19 mouse cellular contexts compared by ENCODE assay signal in genomic region chr2:58457488-58457865, GRCm38 (mm10). TPM values are rescaled to one million over a fixed set of nuclear protein-coding genes. Genes with fewer than 3 reads are reported as not detected.
DNase-seq lines count a peak whose midpoint lies in the region; ATAC-seq and TF ChIP-seq lines count a peak whose summit lies in the region.
"Had no signal": no experiment of that assay in that cellular context is flagged by ENCODE, and none has a peak within 500 bp of the region (broad histone marks: within the 10 kb centered on the region; RNA-seq: fewer than 3 reads in every experiment).

No protein-coding gene starts in this region.

- no peak for ATAC-seq in kidney, embryonic 14.5 days (ENCODE audit: low FRiP score, low TSS enrichment)
- ATAC-seq in midbrain, embryonic 11.5 days (ENCODE audit: low FRiP score): no peak
- no peak for ATAC-seq in midbrain, embryonic 16.5 days
- ATAC-seq: inflammation-experienced regulatory T-cells, adult 6 months had no signal

- H3K27ac ChIP-seq in kidney, adult 2 months (ENCODE audit: insufficient read depth, low read depth, low read length): no peak overlapping the region
- H3K27ac ChIP-seq in kidney, embryonic 14.5 days (ENCODE audit: low read depth, low read length): no peak overlapping the region
- H3K27ac ChIP-seq in midbrain, embryonic 11.5 days (ENCODE audit: low read depth, low read length): no peak overlapping the region
- no peak overlapping the region for H3K27ac ChIP-seq in midbrain, embryonic 16.5 days (ENCODE audit: low read length)
- H3K27ac ChIP-seq: embryonic facial prominence, embryonic 10.5 days; heart, embryonic 13.5 days; liver, embryonic 13.5 days; midbrain, embryonic 12.5 days; neural tube, embryonic 12.5 days had no signal

- peak; percentile 23; the same call in 1 of the 2 replicates for TF ChIP-seq CTCF in kidney, adult 2 months (conservative IDR thresholded peaks at IDR 0.05; ENCODE audit: insufficient read depth, insufficient read length, low read depth, low read length)

- H3K36me3 ChIP-seq in kidney, adult 2 months (ENCODE audit: control insufficient read depth, insufficient read depth, low read length): peaks cover 5% of the 10 kb centered on the region
- H3K36me3 ChIP-seq in kidney, embryonic 14.5 days (ENCODE audit: control insufficient read depth, insufficient read depth, low read length): peaks cover 26% of the 10 kb centered on the region; the same call in 1 of the 2 replicates
- H3K36me3 ChIP-seq in midbrain, embryonic 11.5 days (ENCODE audit: control insufficient read depth, insufficient read depth, low read length): peaks cover 3% of the 10 kb centered on the region; the same call in 1 of the 2 replicates
- peaks cover 19% of the 10 kb centered on the region for H3K36me3 ChIP-seq in midbrain, embryonic 16.5 days (ENCODE audit: control insufficient read depth, insufficient read depth, low read length)

- DNase-seq in kidney, adult 2 months: no peak
- peak; percentile 61 for DNase-seq in midbrain, embryonic 11.5 days (ENCODE audit: low spot score, missing footprints)
- DNase-seq in R1 (ENCODE audit: low read depth, low spot score): peak; percentile 44
- no peak for DNase-seq in neural tube, embryonic 10.5 days (ENCODE audit: extremely low spot score, low spot score)
- no peak for DNase-seq in cerebellum, adult 8-10 months
- DNase-seq: adrenal gland, postnatal 10 days; cerebellum, postnatal 14 days; gastrocnemius, postnatal 25 days; kidney, postnatal 14 days; liver, embryonic 13.5 days; lung, postnatal 4 days had no signal

- H3K9ac ChIP-seq in kidney, embryonic 14.5 days (ENCODE audit: low read depth, low read length): no peak overlapping the region
- no peak overlapping the region for H3K9ac ChIP-seq in midbrain, embryonic 11.5 days (ENCODE audit: low read length)
- no peak overlapping the region for H3K9ac ChIP-seq in midbrain, embryonic 16.5 days (ENCODE audit: low read depth, low read length)
- H3K9ac ChIP-seq: heart, embryonic 13.5 days; liver, embryonic 13.5 days; midbrain, embryonic 12.5 days; neural tube, embryonic 12.5 days had no signal

- WGBS in kidney, adult 2 months: 94% methylated on average over 5 of the region's 5 CpGs
- 97% methylated on average over 5 of the region's 5 CpGs for WGBS in kidney, embryonic 14.5 days
- WGBS in midbrain, embryonic 11.5 days: 95% methylated on average over 5 of the region's 5 CpGs
- 99% methylated on average over 5 of the region's 5 CpGs for WGBS in midbrain, embryonic 16.5 days

- H3K4me2 ChIP-seq in kidney, embryonic 14.5 days (replicated peaks; ENCODE audit: low read depth, low read length): no peak overlapping the region
- H3K4me2 ChIP-seq in midbrain, embryonic 11.5 days: no peak overlapping the region
- no peak overlapping the region for H3K4me2 ChIP-seq in midbrain, embryonic 16.5 days (ENCODE audit: low read length)
- H3K4me2 ChIP-seq: heart, embryonic 13.5 days; liver, embryonic 13.5 days; midbrain, embryonic 12.5 days; neural tube, embryonic 12.5 days had no signal

- no peaks in the 10 kb centered on the region for H3K9me3 ChIP-seq in kidney, embryonic 14.5 days (ENCODE audit: control insufficient read depth, low read length)
- no peaks in the 10 kb centered on the region for H3K9me3 ChIP-seq in midbrain, embryonic 11.5 days (ENCODE audit: control insufficient read depth, low read length)
- H3K9me3 ChIP-seq in midbrain, embryonic 16.5 days (replicated peaks; ENCODE audit: control insufficient read depth, low read length, poor library complexity, severe bottlenecking): no peaks in the 10 kb centered on the region
- H3K9me3 ChIP-seq: embryonic facial prominence, embryonic 10.5 days; heart, embryonic 13.5 days; liver, embryonic 13.5 days; midbrain, embryonic 12.5 days; neural tube, embryonic 12.5 days had no signal

- H3K4me1 ChIP-seq in kidney, adult 2 months (ENCODE audit: control insufficient read depth, insufficient read depth, low read length): no peaks in the 10 kb centered on the region
- H3K4me1 ChIP-seq in kidney, embryonic 14.5 days (ENCODE audit: control insufficient read depth, insufficient read depth, low read length): no peaks in the 10 kb centered on the region
- H3K4me1 ChIP-seq in midbrain, embryonic 11.5 days (ENCODE audit: control insufficient read depth, insufficient read depth, low read length): no peaks in the 10 kb centered on the region
- no peaks in the 10 kb centered on the region for H3K4me1 ChIP-seq in midbrain, embryonic 16.5 days (ENCODE audit: control insufficient read depth, insufficient read depth, low read length)
- H3K4me1 ChIP-seq: embryonic facial prominence, embryonic 10.5 days; heart, embryonic 13.5 days; liver, embryonic 13.5 days; midbrain, embryonic 12.5 days; neural tube, embryonic 12.5 days had no signal

- H3K27me3 ChIP-seq in kidney, adult 2 months (replicated peaks; ENCODE audit: control insufficient read depth, insufficient read depth, low read length): no peaks in the 10 kb centered on the region
- no peaks in the 10 kb centered on the region for H3K27me3 ChIP-seq in kidney, embryonic 14.5 days (ENCODE audit: control insufficient read depth, insufficient read depth, low read length)
- no peaks in the 10 kb centered on the region for H3K27me3 ChIP-seq in midbrain, embryonic 11.5 days (ENCODE audit: control insufficient read depth, insufficient read depth, low read length)
- H3K27me3 ChIP-seq in midbrain, embryonic 16.5 days (ENCODE audit: control insufficient read depth, insufficient read depth, low read depth, low read length): no peaks in the 10 kb centered on the region
- H3K27me3 ChIP-seq: heart, embryonic 13.5 days; liver, embryonic 13.5 days; midbrain, embryonic 12.5 days; neural tube, embryonic 12.5 days had no signal

- TF ChIP-seq POLR2A in kidney, adult 2 months (IDR thresholded peaks at IDR 0.05; ENCODE audit: low read depth, low read length): no peak

- no peak overlapping the region for H3K4me3 ChIP-seq in kidney, adult 2 months (ENCODE audit: insufficient read depth, low read depth, low read length)
- H3K4me3 ChIP-seq in kidney, embryonic 14.5 days (ENCODE audit: low read length): no peak overlapping the region
- H3K4me3 ChIP-seq in midbrain, embryonic 11.5 days (ENCODE audit: low read depth, low read length): no peak overlapping the region
- H3K4me3 ChIP-seq in midbrain, embryonic 16.5 days (ENCODE audit: low read depth, low read length): no peak overlapping the region
- H3K4me3 ChIP-seq: embryonic facial prominence, embryonic 10.5 days; heart, embryonic 13.5 days; liver, embryonic 13.5 days; midbrain, embryonic 12.5 days; neural tube, embryonic 12.5 days had no signal

RNA-seq across cellular contexts. Expression of gene Gm17409, which starts 12.4 kb away (rescaled TPM):
- not detected in 2 replicates for polyA plus RNA-seq in kidney, adult 2 months (2012; rRNA removed)
- polyA plus RNA-seq in kidney, embryonic 14.5 days (2014; fragmentation: Nextera tagmentation; extraction: Ambion mirVana): 0.20 TPM in 1 of 2 replicates, not detected in the other
- polyA plus RNA-seq in midbrain, embryonic 11.5 days (2014; fragmentation: Nextera tagmentation; extraction: Ambion mirVana): not detected in 2 replicates
- polyA plus RNA-seq in midbrain, embryonic 16.5 days (2015; fragmentation: Nextera tagmentation; extraction: Ambion mirVana): not detected in 2 replicates
- polyA plus RNA-seq: embryonic facial prominence, embryonic 10.5 days; inflammation-experienced regulatory T-cells, adult 6 months; liver, embryonic 13.5 days; midbrain, embryonic 12.5 days; neural tube, embryonic 12.5 days; thymus, postnatal 0 days had no signal

Comparison
In these comparisons a context has a peak if more than half of its experiments do, and no peak if none do; other contexts are left out.
1. DNase-seq: peak in midbrain, embryonic 11.5 days (single experiment) and R1 (single experiment); none in kidney, adult 2 months (single experiment), neural tube, embryonic 10.5 days (single experiment) and cerebellum, adult 8-10 months (single experiment).